Mouse (Mus musculus) stomach, embryonic 14.5 days (tissue): ENCODE data around the gene U90926. TPM values are rescaled to one million over a fixed set of nuclear protein-coding genes. Genes with fewer than 3 reads are reported as not detected.

Source experiments
- ATAC-seq: fragments of 200-750 bp; cut with Nextera tagmentation; 2 replicates; pipeline ENCODE4 v1.8.0; 2017; ENCODE audit warnings: low read depth, moderate TSS enrichment; ENCODE audit not compliant: insufficient number of reproducible peaks, insufficient read depth, low FRiP score
- H3K27ac ChIP-seq: fragments of 300-500 bp; sonication (generic); 2 replicates; pipeline ENCODE4 v1.5.1; 2014; ENCODE audit warnings: mild to moderate bottlenecking, low read length, moderate library complexity, mixed read lengths
- H3K27me3 ChIP-seq: fragments of 300-500 bp; sonication (generic); 2 replicates; pipeline ENCODE4 v1.6.1; 2014; ENCODE audit warnings: low read length, control low read depth, mixed read lengths; ENCODE audit not compliant: control insufficient read depth, insufficient read depth
- H3K36me3 ChIP-seq: fragments of 300-500 bp; sonication (generic); 2 replicates; pipeline ENCODE4 v1.6.1; 2014; ENCODE audit warnings: mild to moderate bottlenecking, control low read depth, low read length, moderate library complexity, mixed read lengths; ENCODE audit not compliant: control insufficient read depth, insufficient read depth
- H3K4me1 ChIP-seq: fragments of 300-500 bp; sonication (generic); 2 replicates; pipeline ENCODE4 v1.6.1; 2014; ENCODE audit warnings: low read length, control low read depth, mixed read lengths; ENCODE audit not compliant: control insufficient read depth, insufficient read depth
- H3K4me2 ChIP-seq: fragments of 300-500 bp; sonication (generic); replicated peaks from 2 replicates; pipeline ENCODE4 v1.6.1; 2014; ENCODE audit warnings: low read depth, low read length, control low read depth
- H3K4me3 ChIP-seq: fragments of 300-500 bp; sonication (generic); 2 replicates; pipeline ENCODE4 v1.5.1; 2014; ENCODE audit warnings: low read depth, low read length, control low read depth
- H3K9ac ChIP-seq: fragments of 300-500 bp; sonication (generic); replicated peaks from 2 replicates; pipeline ENCODE4 v1.6.1; 2014; ENCODE audit warnings: low read depth, mild to moderate bottlenecking, control low read depth, low read length, moderate library complexity, mixed read lengths
- H3K9me3 ChIP-seq: fragments of 300-500 bp; sonication (generic); 2 replicates; pipeline ENCODE4 v1.6.1; 2016; ENCODE audit warnings: low read depth, low read length, control low read depth; ENCODE audit not compliant: control insufficient read depth
- WGBS: fragments of 180-500 bp; shearing (Covaris S2); extraction: QIAGEN DNeasy Blood & Tissue Kit; methylation state at CpG from one replicate; pipeline ENCODE4 v1.1.7; 2014; 5-methylcytosine and 5-hydroxymethylcytosine counted together
- polyA plus RNA-seq: library from polyadenylated mRNA; unstranded; fragments of >200 nt; fragmentation: Nextera tagmentation; extraction: Ambion mirVana; gene quantifications from 2 replicates; pipeline ENCODE4 v1.2.1, GENCODE M21; 2014

The U90926 gene
- polyA plus RNA-seq, 1 experiment from 2014 or later, result not detected

DNA sequence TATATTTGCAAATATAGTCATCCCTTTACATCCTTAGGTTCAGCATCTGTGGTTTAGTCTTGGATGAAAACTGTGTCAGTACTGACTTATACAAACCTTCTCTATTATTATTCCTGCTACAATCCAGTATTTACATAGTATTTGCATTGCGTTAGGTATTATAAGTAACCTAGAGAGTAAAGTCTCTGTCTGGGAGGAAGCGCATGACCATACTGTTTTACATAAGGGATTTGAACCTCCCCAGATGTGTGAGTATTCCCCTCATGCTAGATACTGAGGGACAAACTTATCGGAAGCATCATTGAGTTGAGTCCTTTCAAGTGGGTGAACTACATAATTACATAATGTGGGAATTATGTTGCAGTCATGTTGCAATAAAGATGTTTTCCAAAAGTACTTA lies 14.3 kb upstream of the U90926 start:
- H3K9ac ChIP-seq, result no peak overlapping the region
- no peak for ATAC-seq
- no peaks in the 10 kb centered on the region for H3K27me3 ChIP-seq
- no peaks in the 10 kb centered on the region for H3K4me1 ChIP-seq
- WGBS, result 85% methylated on average over 3 of the region's 3 CpGs
- no peak overlapping the region for H3K4me3 ChIP-seq
- no peak overlapping the region for H3K4me2 ChIP-seq
- no peaks in the 10 kb centered on the region for H3K36me3 ChIP-seq
- H3K9me3 ChIP-seq, result no peaks in the 10 kb centered on the region
- no peak overlapping the region for H3K27ac ChIP-seq

DNA sequence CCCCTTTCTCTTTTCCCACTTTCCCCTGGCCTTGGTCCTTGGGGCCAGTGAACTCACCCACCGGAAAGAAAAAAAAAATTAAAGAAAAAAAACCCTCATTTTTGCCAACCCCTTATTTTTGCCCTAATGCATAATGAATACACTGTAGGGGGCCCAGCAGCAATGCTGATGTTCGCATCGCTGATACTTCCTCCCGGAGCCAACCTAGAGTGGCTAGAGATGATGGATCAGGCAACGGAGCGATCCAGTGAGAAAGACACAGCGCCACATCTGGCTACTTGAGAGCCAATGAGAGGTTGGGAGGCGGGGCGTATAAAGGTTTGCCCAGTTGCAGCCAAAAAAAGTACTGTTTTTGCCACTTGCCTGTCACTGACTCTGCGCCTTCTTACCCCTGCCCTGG lies 13.6 kb upstream of the U90926 start:
- Histone ChIP-seq H3K4me3 (no peak overlapping the region), H3K9ac (no peak overlapping the region), H3K27ac (no peak overlapping the region), H3K4me1 (no peaks in the 10 kb centered on the region), H3K4me2 (no peak overlapping the region), H3K36me3 (no peaks in the 10 kb centered on the region), H3K9me3 (no peaks in the 10 kb centered on the region), H3K27me3 (no peaks in the 10 kb centered on the region)
- WGBS, result 34% methylated on average over 10 of the region's 10 CpGs
- no peak for ATAC-seq

- Histone ChIP-seq H3K9ac (no peak overlapping the region), H3K4me2 (no peak overlapping the region), H3K36me3 (no peaks in the 10 kb centered on the region), H3K4me1 (no peaks in the 10 kb centered on the region), H3K27ac (no peak overlapping the region), H3K27me3 (no peaks in the 10 kb centered on the region), H3K9me3 (no peaks in the 10 kb centered on the region), H3K4me3 (no peak overlapping the region)
- ATAC-seq, result no peak
- 84% methylated on average over 7 of the region's 7 CpGs for WGBS
These were observed 12.6 kb upstream of the U90926 start for GRCm38 (mm10) chr5:92227782-92228181.

- no peaks in the 10 kb centered on the region for H3K9me3 ChIP-seq
- no peak overlapping the region for H3K9ac ChIP-seq
- no peaks in the 10 kb centered on the region for H3K36me3 ChIP-seq
- no peaks in the 10 kb centered on the region for H3K27me3 ChIP-seq
- H3K4me1 ChIP-seq, result no peaks in the 10 kb centered on the region
- WGBS, result 89% methylated on average over 8 of the region's 8 CpGs
- no peak overlapping the region for H3K4me2 ChIP-seq
- ATAC-seq, result no peak
- H3K27ac ChIP-seq, result no peak overlapping the region
- H3K4me3 ChIP-seq, result no peak overlapping the region
These were observed 5.2 kb upstream of the U90926 start for GRCm38 (mm10) chr5:92220287-92220902.

DNA sequence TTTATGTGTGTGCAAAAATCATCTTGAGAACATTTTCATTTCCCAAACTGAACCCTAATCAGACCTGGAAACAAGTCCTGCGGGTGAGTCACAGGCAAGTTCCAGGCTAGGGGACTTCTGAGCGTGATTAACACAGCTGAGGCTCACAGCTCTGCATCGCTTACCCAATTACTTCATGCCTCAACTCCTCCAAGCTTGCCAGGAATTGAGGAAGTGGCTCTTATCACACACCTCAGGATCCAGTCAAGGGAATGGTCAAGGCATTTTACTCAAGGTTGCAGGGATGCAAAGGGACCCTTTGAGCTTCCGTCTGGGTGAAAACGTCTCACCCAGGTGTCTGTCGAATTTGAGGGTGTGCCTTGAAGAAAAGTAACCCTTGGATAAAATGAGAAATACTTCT lies 4.6 kb upstream of the U90926 start:
- Histone ChIP-seq H3K4me2 (no peak overlapping the region), H3K4me3 (no peak overlapping the region), H3K4me1 (no peaks in the 10 kb centered on the region), H3K27ac (no peak overlapping the region), H3K27me3 (no peaks in the 10 kb centered on the region), H3K9ac (no peak overlapping the region), H3K36me3 (no peaks in the 10 kb centered on the region), H3K9me3 (no peaks in the 10 kb centered on the region)
- ATAC-seq, result no peak
- WGBS, result 66% methylated on average over 6 of the region's 6 CpGs

GRCm38 (mm10) chr5:92218915-92219793 lies 3.9 kb upstream of the U90926 start:
- no peaks in the 10 kb centered on the region for H3K36me3 ChIP-seq
- H3K4me3 ChIP-seq, result no peak overlapping the region
- H3K4me1 ChIP-seq, result no peaks in the 10 kb centered on the region
- ATAC-seq, result no peak
- H3K27me3 ChIP-seq, result no peaks in the 10 kb centered on the region
- H3K27ac ChIP-seq, result no peak overlapping the region
- no peaks in the 10 kb centered on the region for H3K9me3 ChIP-seq
- 66% methylated on average over 17 of the region's 17 CpGs for WGBS
- H3K9ac ChIP-seq, result no peak overlapping the region
- H3K4me2 ChIP-seq, result no peak overlapping the region

DNA sequence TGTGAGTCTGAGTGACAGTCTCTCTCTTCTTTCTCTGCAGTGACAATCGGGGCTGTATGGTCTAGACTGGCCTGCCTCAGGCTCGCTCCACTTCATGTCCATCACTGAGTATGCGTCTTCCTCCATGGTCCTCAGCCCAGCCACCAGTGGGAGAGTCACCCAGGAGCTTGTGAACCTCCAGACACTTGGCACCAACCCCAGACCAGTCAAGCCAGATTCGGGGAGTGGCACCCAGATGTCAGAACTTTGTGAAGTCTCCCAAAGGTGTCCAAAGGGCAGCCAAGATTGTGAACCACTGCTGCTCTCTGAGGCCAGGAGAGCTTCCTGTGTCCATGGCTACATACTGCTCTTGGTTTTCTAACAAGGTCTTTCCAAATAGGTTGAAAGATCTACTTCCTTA lies 3.0 kb downstream of the U90926 start:
- no peak for ATAC-seq
- Histone ChIP-seq H3K9ac (no peak overlapping the region), H3K9me3 (no peaks in the 10 kb centered on the region)

GRCm38 (mm10) chr5:92210205-92210604 lies 5.0 kb downstream of the U90926 start:
- H3K27me3 ChIP-seq, result no peaks in the 10 kb centered on the region
- no peak overlapping the region for H3K4me3 ChIP-seq
- no peaks in the 10 kb centered on the region for H3K4me1 ChIP-seq
- ATAC-seq, result no peak
- H3K27ac ChIP-seq, result no peak overlapping the region
- H3K4me2 ChIP-seq, result no peak overlapping the region
- no peaks in the 10 kb centered on the region; the same call in 1 of the 2 replicates for H3K36me3 ChIP-seq
- no peak overlapping the region for H3K9ac ChIP-seq
- 76% methylated on average over 8 of the region's 8 CpGs for WGBS
- no peaks in the 10 kb centered on the region for H3K9me3 ChIP-seq

More for the DNA sequence above, 3.0 kb downstream of the U90926 start:
- Histone ChIP-seq H3K4me2 (no peak overlapping the region), H3K27me3 (no peaks in the 10 kb centered on the region), H3K36me3 (no peaks in the 10 kb centered on the region), H3K4me1 (no peaks in the 10 kb centered on the region), H3K27ac (no peak overlapping the region), H3K4me3 (no peak overlapping the region)
- 88% methylated on average over 4 of the region's 4 CpGs for WGBS
